Mouse (Mus musculus) left cerebral cortex, adult 9 months (tissue): ENCODE results near the gene Spen.

ENCODE experiments used
- DNase-seq, 2 experiments: peaks; one replicate each; pipeline ENCODE4 v3.0.0; 2022; ENCODE audit warnings: low spot score in 2 of 2

Spen gene

DNA sequence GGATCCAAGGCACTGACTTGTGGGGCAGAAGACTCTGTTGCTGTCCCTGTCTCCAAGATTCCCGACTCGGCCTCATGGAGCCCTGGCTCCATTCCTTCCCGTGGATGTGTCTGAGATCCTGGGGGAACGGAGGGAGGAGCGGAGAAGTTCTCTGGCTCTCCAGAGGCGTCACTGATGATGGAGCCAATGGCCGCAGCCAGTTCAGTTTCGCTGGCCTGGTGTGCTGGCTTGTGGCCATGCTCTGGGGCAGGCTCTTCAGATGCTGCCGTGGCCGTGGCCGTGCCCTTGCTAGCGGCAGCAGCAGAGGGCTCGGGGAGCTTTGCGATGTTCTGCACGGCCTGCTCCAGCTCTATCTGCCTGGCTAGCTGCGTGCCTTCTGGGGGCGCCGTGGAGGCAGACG is 64.0 kb downstream of the Spen start:
- DNase-seq = no peak

DNA sequence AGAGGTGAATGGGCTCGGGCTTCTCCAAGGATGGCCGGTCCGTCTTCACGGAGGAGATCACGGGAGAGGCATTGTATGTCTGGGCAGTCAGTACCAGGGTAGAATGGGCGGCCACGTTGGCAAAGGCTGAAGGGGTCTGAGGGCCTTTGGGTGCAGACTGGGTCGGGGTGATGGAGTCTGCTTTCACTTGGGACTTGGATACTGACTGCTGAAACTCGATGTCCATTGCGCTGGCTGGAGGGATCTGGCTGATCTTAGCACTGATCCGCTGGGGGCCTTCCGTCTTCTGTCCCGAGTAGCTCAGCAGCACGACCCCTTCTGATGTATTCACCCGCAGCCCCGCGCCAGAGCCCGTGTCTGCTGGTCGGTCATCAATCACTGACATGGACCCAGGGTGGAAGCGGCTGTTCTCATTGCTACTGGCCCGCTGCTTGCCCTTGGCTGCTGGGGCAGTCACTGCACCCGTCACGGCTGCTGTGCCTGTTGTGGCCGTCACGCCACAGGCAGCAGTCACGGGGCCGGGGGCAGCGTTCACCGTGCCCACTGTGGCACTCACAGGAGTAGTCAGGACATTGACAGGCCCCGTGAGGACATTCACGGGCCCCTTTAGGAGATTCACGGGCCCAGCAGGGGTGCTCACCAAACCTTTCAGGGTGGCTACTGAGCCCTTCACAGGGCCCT is 65.6 kb downstream of the Spen start:
- DNase-seq = no peak

DNA sequence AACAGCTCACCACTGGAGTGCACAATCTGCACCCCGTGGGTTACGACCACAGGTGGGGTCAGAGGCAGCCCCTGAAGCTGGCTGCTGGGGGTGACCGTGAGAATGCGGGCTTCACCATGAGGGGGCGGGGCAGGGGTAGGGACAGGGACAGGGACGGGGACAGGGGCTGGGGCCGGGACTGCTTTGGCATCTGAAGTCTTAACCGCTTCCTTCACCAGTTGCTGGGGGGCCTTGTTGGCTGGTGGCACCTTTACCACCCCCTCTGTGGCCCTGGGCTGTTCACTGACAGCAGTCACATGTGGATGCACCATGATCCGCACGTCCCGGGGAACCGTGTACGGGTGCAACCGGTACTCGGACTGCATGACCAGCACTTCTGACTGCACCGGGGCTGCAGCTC is 66.9 kb downstream of the Spen start:
- DNase-seq = no peak

GRCm38 (mm10) chr4:141469343-141469742 is 69.1 kb downstream of the Spen start:
- no peak for DNase-seq

GRCm38 (mm10) chr4:141468576-141468975 is 69.8 kb downstream of the Spen start:
- no peak for DNase-seq

DNA sequence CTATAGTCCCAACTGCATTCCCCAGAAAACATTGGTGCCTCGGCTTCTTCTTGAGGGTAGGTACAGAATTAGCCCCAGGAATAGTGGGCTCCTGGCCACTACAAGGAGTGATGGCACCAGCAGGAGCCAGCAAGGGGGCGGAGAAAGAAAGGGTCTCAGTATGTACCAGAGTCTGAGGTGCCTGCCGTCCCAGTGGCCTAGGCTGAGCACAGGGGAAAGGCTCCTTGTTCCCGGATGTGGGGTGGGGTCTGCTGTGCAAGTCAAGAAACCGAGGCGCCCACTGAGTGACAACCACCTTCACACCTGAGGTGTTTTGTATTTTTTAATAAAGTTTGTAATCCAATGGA is 70.8 kb downstream of the Spen start:
- DNase-seq = no peak

DNA sequence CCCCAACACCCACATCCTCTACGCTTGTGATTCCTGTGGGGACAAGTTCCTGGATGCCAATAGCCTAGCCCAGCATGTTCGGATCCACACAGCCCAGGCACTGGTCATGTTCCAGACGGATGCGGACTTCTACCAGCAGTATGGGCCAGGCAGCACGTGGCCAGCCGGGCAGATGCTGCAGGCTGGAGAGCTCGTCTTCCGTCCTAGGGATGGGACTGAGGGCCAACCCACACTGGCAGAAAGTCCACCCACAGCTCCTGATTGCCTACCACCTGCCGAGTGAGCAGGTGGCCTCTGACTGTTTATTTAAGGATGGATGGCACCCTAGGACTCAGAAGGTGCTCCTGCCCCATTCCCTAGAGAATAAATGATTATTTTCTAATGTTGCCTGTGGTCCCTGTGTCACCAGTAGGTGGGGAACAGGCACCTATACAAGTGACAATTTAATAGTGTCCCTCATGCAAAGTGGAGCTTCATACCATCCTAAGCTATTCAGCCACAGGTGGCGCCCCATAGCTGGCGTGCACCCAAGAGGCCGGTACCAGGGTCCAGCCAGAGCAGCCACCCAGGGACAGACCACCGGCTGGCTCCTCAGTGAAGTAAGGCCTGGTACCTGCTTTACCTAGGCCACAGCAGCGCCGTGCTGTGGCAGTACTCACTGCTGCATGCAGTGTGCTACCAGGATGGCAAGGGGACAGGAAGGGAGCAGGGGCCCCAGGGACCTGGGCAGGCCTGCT is 71.4 kb downstream of the Spen start:
- DNase-seq = no peak

GRCm38 (mm10) chr4:141466289-141466795 is 72.1 kb downstream of the Spen start:
- no peak for DNase-seq

DNA sequence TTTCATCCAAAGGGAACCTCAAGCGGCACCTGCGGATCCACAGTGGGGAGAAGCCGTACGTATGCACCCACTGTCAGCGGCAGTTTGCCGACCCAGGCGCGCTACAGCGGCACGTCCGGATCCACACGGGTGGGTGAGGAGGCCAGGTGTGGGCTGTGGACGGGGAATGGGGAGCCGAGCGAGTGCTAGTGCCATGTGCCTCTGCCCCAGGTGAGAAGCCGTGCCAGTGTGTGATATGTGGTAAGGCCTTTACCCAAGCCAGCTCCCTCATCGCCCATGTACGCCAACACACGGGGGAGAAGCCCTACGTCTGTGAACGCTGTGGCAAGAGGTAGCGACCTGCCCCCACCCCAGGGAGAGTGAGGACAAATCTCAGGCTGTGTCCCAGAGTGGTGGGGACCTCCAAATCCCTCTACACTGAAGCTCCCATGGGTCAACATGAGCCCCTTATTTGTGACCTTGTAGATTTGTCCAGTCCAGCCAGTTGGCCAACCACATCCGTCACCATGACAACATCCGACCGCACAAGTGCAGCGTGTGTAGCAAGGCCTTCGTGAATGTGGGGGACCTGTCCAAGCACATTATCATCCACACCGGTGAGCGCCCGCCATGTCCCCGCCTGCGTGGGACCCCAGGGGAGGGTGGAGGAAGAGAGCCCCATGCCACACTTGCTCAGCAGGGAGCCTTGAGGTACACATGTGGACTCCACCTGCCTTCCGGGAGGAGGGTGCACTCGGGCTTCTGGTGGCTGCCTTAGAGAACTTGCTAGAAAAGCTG is 72.7 kb downstream of the Spen start:
- DNase-seq = no peak

- no peak for DNase-seq
Measured at GRCm38 (mm10) chr4:141464722-141465121, 73.7 kb downstream of the Spen start.

DNA sequence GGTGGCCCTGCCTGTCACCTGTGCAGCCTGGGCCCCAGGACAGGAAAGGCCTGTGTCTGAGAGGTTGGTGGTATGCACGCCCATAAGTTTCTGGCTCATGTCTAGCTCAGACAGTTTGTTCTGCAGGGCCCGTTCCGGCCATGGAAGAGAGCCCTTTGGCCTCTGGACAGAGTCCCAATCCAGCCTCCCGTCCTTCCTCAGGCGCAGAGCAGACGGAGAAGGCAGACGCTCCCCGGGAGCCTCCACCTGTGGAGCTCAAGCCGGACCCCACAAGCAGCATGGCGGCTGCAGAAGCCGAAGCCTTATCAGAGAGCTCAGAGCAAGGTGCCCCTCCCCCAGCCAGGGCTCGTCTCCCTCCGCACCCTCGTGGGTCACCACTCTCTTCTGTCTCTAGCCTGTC is 74.9 kb downstream of the Spen start:
- no peak for DNase-seq

DNA sequence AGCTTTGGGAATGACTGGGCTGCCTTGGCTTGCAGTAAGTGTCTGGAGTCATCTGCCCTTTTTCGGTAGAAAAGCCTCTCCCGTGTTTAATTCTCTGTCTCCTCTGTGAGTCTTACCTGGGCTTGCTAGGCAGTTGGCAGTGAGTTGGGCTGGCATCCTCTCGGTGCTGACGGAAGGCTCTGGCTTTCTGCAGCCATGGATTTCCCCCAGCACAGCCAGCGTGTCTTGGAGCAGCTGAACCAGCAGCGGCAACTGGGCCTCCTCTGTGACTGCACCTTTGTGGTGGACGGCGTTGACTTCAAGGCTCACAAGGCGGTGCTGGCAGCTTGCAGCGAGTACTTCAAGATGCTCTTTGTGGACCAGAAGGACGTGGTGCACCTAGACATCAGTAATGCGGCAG is 76.8 kb downstream of the Spen start:
- DNase-seq = no peak

GRCm38 (mm10) chr4:141461088-141461487 is 77.3 kb downstream of the Spen start:
- DNase-seq = no peak

GRCm38 (mm10) chr4:141460481-141460880 is 77.9 kb downstream of the Spen start:
- no peak for DNase-seq

DNA sequence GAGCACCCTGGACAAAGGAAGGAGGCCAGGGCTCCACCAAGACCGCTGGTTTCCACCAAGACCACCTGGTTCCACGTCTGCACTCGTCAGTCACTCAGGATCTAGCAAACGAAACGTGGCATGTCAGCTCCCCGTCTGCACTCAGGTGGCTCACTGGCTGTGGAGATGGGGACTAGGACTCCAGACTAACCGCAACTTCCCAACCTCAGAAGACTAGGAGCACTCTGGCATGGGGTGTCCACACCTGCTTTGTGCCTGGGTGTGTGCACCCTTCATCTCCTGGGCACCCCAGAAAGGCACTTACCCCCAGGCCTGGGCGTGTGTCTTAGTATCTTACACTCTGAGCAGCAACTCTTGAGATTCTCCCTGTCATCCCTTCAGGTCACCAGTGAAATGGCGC is 78.6 kb downstream of the Spen start:
- DNase-seq = no peak

- DNase-seq = no peak
Measured at GRCm38 (mm10) chr4:141458888-141459287, 79.5 kb downstream of the Spen start.

DNA sequence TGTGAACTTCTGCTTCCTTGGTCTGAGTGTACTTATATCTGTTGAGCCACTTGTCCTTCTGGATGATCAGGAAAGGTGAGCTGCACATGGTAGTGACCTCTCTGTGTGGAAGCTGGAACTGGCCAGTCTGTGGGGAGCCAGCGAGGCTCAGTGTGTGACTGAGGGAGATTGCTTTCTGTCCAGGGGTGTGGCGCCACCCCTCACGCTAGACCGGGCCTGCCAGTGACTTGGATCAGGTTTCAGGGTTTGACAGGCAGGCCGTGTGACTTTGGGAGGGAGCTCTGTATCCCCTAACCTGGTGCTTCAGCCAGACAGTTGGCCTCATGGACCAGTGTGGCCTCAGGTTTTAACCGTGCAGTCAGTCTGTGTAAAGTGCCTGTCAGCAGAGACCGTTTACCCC is 80.2 kb downstream of the Spen start:
- no peak for DNase-seq

DNA sequence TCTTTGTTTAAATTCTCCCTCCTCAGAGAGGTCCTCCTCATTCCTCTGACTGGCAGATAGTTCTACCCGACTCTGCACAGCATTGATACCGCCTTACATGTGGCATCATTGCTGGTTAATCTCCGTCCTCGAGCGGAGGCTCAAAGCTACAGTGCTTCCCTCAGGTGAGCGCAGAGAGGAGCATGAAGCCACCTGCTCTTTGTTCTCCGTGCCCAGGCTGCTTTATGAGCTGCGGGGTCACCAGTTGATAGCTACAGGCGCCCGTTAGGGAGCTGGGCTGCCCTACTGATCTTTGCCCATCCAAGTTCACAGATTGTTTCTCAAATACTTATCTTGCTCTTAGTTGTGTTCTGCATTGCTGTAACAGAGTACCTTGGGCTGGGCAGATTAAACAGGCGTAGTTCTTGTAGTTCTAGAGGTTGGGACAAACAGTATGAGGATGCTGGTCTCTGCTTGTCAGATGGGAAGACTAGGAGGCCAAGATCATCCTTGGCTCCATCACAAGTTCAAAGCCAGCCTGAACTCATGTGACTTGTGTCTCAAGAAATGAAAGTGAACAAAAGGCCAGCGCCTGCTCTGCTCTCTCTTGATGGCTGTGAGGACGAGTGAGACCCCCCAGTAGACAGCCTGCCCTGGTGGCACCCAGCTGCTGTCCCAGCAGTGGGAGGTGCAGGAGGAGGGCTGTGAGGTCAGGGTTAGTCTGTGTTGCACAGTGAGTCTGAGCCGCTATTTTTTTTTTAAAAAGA is 82.0 kb downstream of the Spen start:
- DNase-seq = no peak

GRCm38 (mm10) chr4:141455526-141455925 is 82.9 kb downstream of the Spen start:
- DNase-seq = no peak

DNA sequence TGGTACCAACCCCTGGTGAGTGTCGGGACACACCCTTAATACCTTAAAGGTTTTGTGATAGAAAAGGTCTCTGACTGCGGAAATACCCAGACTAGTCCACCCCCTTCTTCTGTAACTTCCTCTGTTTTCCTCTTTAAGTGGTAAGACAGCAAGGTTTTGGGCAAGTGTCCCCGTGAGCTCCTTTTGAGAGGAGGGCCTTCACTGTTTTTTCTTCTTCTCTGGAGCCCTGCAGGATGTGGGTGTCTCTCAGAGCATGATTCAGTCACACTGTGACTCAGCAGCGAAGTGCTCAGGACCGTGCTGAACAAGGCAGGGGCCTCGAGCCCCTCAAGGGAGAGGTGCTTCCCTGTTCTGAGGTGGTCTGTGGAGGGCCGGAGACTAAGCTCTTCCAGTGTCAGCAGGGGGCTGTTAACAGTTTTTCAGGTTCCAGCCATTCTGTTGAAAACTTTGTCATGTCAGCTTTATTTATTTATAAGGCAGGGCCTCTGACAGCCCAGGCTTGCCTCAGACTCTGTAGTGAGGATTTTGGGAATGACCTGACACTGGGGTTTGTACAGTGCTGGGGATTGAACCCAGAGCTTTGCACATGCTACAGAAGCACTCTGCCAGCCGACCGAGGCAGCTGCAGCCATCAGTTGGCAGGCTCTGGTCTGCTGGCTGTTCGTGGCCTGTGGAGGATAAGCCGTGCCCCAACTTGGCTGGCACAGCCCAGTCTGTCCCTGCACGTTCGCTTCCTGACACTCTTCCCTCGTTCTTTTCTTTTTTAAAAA is 83.6 kb downstream of the Spen start:
- DNase-seq = peak in 1 of 2 experiments; percentile 50

DNA sequence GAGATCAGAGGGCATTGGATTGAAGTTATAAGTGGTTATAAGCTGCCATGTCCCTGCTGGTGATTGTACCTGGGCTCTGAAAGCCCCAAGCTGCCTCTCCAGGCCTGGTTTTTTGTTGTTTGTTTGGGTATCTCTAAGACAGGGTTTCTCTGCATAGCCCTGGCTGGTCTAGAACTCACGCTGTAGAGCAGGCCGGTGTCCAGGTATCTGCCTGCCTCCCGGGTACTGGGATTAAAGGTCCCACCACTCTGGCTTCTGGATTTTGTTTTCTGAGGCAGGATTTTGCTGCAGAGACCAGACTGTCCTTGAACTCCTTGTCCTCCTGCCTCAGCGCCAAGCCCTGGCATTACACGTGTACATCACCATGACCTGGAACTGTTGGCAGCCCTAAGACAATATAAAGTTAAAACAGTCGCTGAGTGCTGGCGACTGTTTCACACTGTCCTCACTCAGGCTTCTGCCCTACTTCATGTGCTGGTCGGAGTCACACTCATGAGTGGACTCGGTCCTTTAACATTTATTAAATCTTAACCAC is 86.4 kb downstream of the Spen start:
- DNase-seq = no peak
